Mouse (Mus musculus) CH12.LX (cell line): ENCODE measurements around the gene Spop. TPM values are rescaled to one million over a fixed set of nuclear protein-coding genes. Genes with fewer than 3 reads are reported as not detected.

Source experiments
- DNase-seq: peaks from one replicate; pipeline ENCODE4 v3.0.0-alpha.2; 2013; ENCODE audit errors: extremely low read depth
- H3K27ac ChIP-seq: 2 replicates; pipeline ENCODE4 v1.5.1; 2012; ENCODE audit warnings: low read depth, mild to moderate bottlenecking, control low read depth, moderate library complexity; ENCODE audit not compliant: insufficient read depth
- H3K27me3 ChIP-seq: replicated peaks from 2 replicates; pipeline ENCODE3; 2012; ENCODE audit warnings: inconsistent platforms
- H3K36me3 ChIP-seq, 2 experiments: replicated peaks in 1 of 2; 2 replicates each; pipeline versions ENCODE3 to v1.6.1; 2012; ENCODE audit warnings: inconsistent platforms in 1 of 2, low read length in 1 of 2, mild to moderate bottlenecking in 1 of 2, mixed read lengths in 1 of 2, moderate library complexity in 1 of 2; ENCODE audit not compliant: control insufficient read depth in 1 of 2, insufficient read depth in 1 of 2
- H3K4me1 ChIP-seq, 2 experiments: 2 replicates each; pipeline ENCODE4 v1.6.1; 2012; ENCODE audit warnings: inconsistent platforms in 1 of 2, moderate library complexity in 1 of 2; ENCODE audit not compliant: insufficient read depth in 2 of 2, control insufficient read depth in 1 of 2
- H3K4me2 ChIP-seq: 2 replicates; pipeline ENCODE4 v1.6.1; 2012; ENCODE audit warnings: low read depth, mild to moderate bottlenecking, control low read depth; ENCODE audit not compliant: poor library complexity, insufficient read depth, severe bottlenecking
- H3K4me3 ChIP-seq, 3 experiments: fragments of 150-350 bp in 1 of 3; sonication (generic) in 1 of 3; replicated peaks in 1 of 3; 2 replicates each; pipeline versions ENCODE3 to v1.5.1; 2011 to 2012; ENCODE audit warnings: low read depth in 2 of 3, low read length in 2 of 3, mild to moderate bottlenecking in 2 of 3, moderate library complexity in 2 of 3, control low read depth in 1 of 3, improper control_type of control experiment in 1 of 3, inconsistent platforms in 1 of 3, mixed read lengths in 1 of 3; ENCODE audit not compliant: poor library complexity in 1 of 3
- H3K79me2 ChIP-seq: replicated peaks from 2 replicates; pipeline ENCODE4 v1.6.1; 2012; ENCODE audit warnings: mild to moderate bottlenecking, moderate library complexity; ENCODE audit not compliant: control insufficient read depth, poor library complexity, insufficient read depth, severe bottlenecking; ENCODE audit errors: extremely low read depth
- H3K9ac ChIP-seq: 2 replicates; pipeline ENCODE4 v1.6.1; 2012; ENCODE audit warnings: low read depth, mild to moderate bottlenecking, control low read depth, moderate library complexity; ENCODE audit not compliant: insufficient read depth
- H3K9me3 ChIP-seq: replicated peaks from 2 replicates; pipeline ENCODE3; 2012; ENCODE audit warnings: low read length, inconsistent platforms, mixed read lengths
- BHLHE40 ChIP-seq: IDR thresholded peaks from 2 replicates; pipeline ENCODE4 v1.6.1; 2011; ENCODE audit warnings: mild to moderate bottlenecking, low read depth, low read length, improper control_type of control experiment
- CHD2 ChIP-seq: IDR thresholded peaks from 2 replicates; pipeline ENCODE4 v1.6.1; 2011; ENCODE audit warnings: low read length, improper control_type of control experiment
- CTCF ChIP-seq, 2 experiments: IDR thresholded peaks in 1 of 2; conservative IDR thresholded peaks in 1 of 2; 2 replicates each; pipeline ENCODE4 v1.5.1; 2011 to 2012; ENCODE audit warnings: low read depth in 2 of 2, low read length in 2 of 2, improper control_type of control experiment in 1 of 2, inconsistent platforms in 1 of 2, mild to moderate bottlenecking in 1 of 2, moderate library complexity in 1 of 2
- EP300 ChIP-seq: IDR thresholded peaks from 2 replicates; pipeline ENCODE4 v1.6.1; 2011; ENCODE audit warnings: low read length, improper control_type of control experiment
- ETS1 ChIP-seq: conservative IDR thresholded peaks from 2 replicates; pipeline ENCODE4 v1.6.1; 2012; ENCODE audit warnings: low read depth, mild to moderate bottlenecking, inconsistent platforms, low read length, improper control_type of control experiment, moderate library complexity
- GABPA ChIP-seq: IDR thresholded peaks from 2 replicates; pipeline ENCODE4 v1.6.1; 2012; ENCODE audit warnings: low read depth, low read length, improper control_type of control experiment, inconsistent platforms; ENCODE audit not compliant: insufficient replicate concordance
- MAX ChIP-seq: IDR thresholded peaks from 2 replicates; pipeline ENCODE4 v1.6.1; 2011; ENCODE audit warnings: low read length, improper control_type of control experiment
- MEF2A ChIP-seq: IDR thresholded peaks from 2 replicates; pipeline ENCODE4 v1.6.1; 2014; ENCODE audit warnings: low read depth, mild to moderate bottlenecking, inconsistent platforms, low read length, improper control_type of control experiment, borderline replicate concordance
- MXI1 ChIP-seq: IDR thresholded peaks from 2 replicates; pipeline ENCODE4 v1.6.1; 2011; ENCODE audit warnings: mild to moderate bottlenecking, low read depth, low read length, improper control_type of control experiment
- PAX5 ChIP-seq: IDR thresholded peaks from 2 replicates; pipeline ENCODE4 v1.6.1; 2012; ENCODE audit warnings: low read length, inconsistent platforms, mixed read lengths
- POLR2A ChIP-seq: IDR thresholded peaks from 2 replicates; pipeline ENCODE4 v1.6.1; 2011; ENCODE audit warnings: low read depth, mild to moderate bottlenecking, improper control_type of control experiment, low read length
- SIN3A ChIP-seq: IDR thresholded peaks from 2 replicates; pipeline ENCODE4 v1.6.1; 2012; ENCODE audit warnings: low read length, improper control_type of control experiment, inconsistent platforms
- UBTF ChIP-seq: IDR thresholded peaks from 2 replicates; pipeline ENCODE4 v1.6.1; 2012; ENCODE audit warnings: low read depth, mild to moderate bottlenecking, inconsistent platforms, low read length, improper control_type of control experiment, moderate library complexity
- ZMIZ1 ChIP-seq: IDR thresholded peaks from 2 replicates; pipeline ENCODE4 v1.6.1; 2012; ENCODE audit warnings: low read depth, mild to moderate bottlenecking, inconsistent platforms, low read length, improper control_type of control experiment
- dilution Hi-C: fragments of 300-500 bp; cut with MboI; formaldehyde crosslinking; loops from 2 replicates; pipeline ENCODE4 v1.14.3; 2020; ENCODE audit warnings: low sequenced_read_pairs; ENCODE audit not compliant: extremely low pct_unique_long_range_greater_than_20kb, extremely low pct_ligation_motif_present
- in situ Hi-C: fragments of 300-500 bp; cut with MboI; formaldehyde crosslinking; loops from 3 replicates; pipeline ENCODE4 v1.14.3; 2019; ENCODE audit warnings: low sequenced_read_pairs, low pct_ligation_motif_present, low pct_unique_long_range_greater_than_20kb, mixed read lengths
- polyA plus RNA-seq: library from polyadenylated mRNA; unstranded; fragments of >175 nt; gene quantifications from 2 replicates; pipeline ENCODE4 v1.2.1, GENCODE M21; 2012; ENCODE audit warnings: low read depth; ENCODE audit not compliant: insufficient read length
- total RNA-seq, 2 experiments: library from RNA; depleted of rRNA; stranded (reverse); fragments of 300-350 nt in 1 of 2; fragments of >200 nt in 1 of 2; gene quantifications; 2 replicates each; pipeline ENCODE4 v1.2.3; 2012 to 2014

The Spop gene
- total and polyA plus RNA-seq, 3 experiments: 42.7 to 103 (median 51.9) TPM

GRCm38 (mm10) chr11:95538378-95539104 is 124.7 kb downstream of the Spop start:
- Histone ChIP-seq H3K4me1 (peaks cover 5 to 6% of the 10 kb centered on the region in 2 experiments), H3K27ac (no peak overlapping the region), H3K36me3 (no peaks in the 10 kb centered on the region), H3K4me3 (no peak overlapping the region), H3K27me3 (peaks cover 81% of the 10 kb centered on the region)
- dilution Hi-C loops (no loop called here), in situ Hi-C loops (no loop called here)
- no peak for TF ChIP-seq CTCF (conservative IDR thresholded peaks at IDR 0.05 in 1 of 2, IDR thresholded peaks at IDR 0.05 in 1 of 2; ENCODE audit: low read depth in 2 of 2, low read length in 2 of 2)
- TF ChIP-seq GABPA: no peak
- TF ChIP-seq, all 38 proteins: peak for 0
- Histone ChIP-seq H3K9ac (no peak overlapping the region), H3K79me2 (no peaks in the 10 kb centered on the region), H3K4me2 (no peak overlapping the region), H3K9me3 (peaks cover 4% of the 10 kb centered on the region)
- DNase-seq: peak; percentile 26

GRCm38 (mm10) chr11:95540637-95541385 is 126.9 kb downstream of the Spop start:
- peaks cover 4% of the 10 kb centered on the region for H3K9me3 ChIP-seq
- TF ChIP-seq PAX5: no peak
- TF ChIP-seq POLR2A: no peak
- no peak for TF ChIP-seq EP300
- TF ChIP-seq CHD2: no peak
- TF ChIP-seq CTCF (conservative IDR thresholded peaks at IDR 0.05 in 1 of 2, IDR thresholded peaks at IDR 0.05 in 1 of 2; ENCODE audit: low read depth in 2 of 2, low read length in 2 of 2): no peak
- no peak for TF ChIP-seq SIN3A
- no peak for TF ChIP-seq ZMIZ1
- no peak for TF ChIP-seq BHLHE40
- no peak for TF ChIP-seq MEF2A
- TF ChIP-seq ETS1: no peak
- no peak for TF ChIP-seq UBTF
- no peak for TF ChIP-seq GABPA
- TF ChIP-seq MXI1: no peak
- TF ChIP-seq MAX: no peak
- H3K27ac ChIP-seq: no peak overlapping the region
- peaks cover 5 to 6% of the 10 kb centered on the region in 2 experiments for H3K4me1 ChIP-seq
- no peak overlapping the region for H3K4me3 ChIP-seq
- H3K36me3 ChIP-seq: no peaks in the 10 kb centered on the region
- no peak overlapping the region for H3K9ac ChIP-seq
- peaks cover 83% of the 10 kb centered on the region for H3K27me3 ChIP-seq
- in situ Hi-C loops: loop anchor here (10.0 kb wide), 1 partner anchor 214 kb away; no protein-coding TSS in a partner anchor
- no peak overlapping the region for H3K4me2 ChIP-seq
- DNase-seq: no peak
- dilution Hi-C loops: no loop called here
- no peaks in the 10 kb centered on the region for H3K79me2 ChIP-seq

Other genes starting within 250 kb of the Spop start
- not detected in 2 replicates for gene Tac4, start 152.6 kb upstream of the Spop start, total RNA-seq (2012; rRNA removed)
- gene Tac4, start 152.6 kb upstream of the Spop start, total RNA-seq (2014; rRNA removed): not detected in 2 replicates
- gene Tac4, start 152.6 kb upstream of the Spop start, polyA plus RNA-seq: 0.19 TPM in 1 of 2 replicates, not detected in the other
- 59.5 and 60.3 TPM in 2 replicates for gene Kat7, start 103.8 kb upstream of the Spop start, total RNA-seq (2012; rRNA removed)
- gene Kat7, start 103.8 kb upstream of the Spop start, total RNA-seq (2014; rRNA removed): 65.1 and 66.7 TPM in 2 replicates
- gene Kat7, start 103.8 kb upstream of the Spop start, polyA plus RNA-seq: 82.0 and 90.2 TPM in 2 replicates
- gene Fam117a, start 77.1 kb upstream of the Spop start, total RNA-seq (2012; rRNA removed): 1.5 and 2.2 TPM in 2 replicates
- gene Fam117a, start 77.1 kb upstream of the Spop start, total RNA-seq (2014; rRNA removed): 0.54 and 0.62 TPM in 2 replicates
- gene Fam117a, start 77.1 kb upstream of the Spop start, polyA plus RNA-seq: 0.91 and 0.98 TPM in 2 replicates
- 47.0 and 74.9 TPM in 2 replicates for gene Slc35b1, start 29.4 kb upstream of the Spop start, total RNA-seq (2012; rRNA removed)
- 75.1 and 76.4 TPM in 2 replicates for gene Slc35b1, start 29.4 kb upstream of the Spop start, total RNA-seq (2014; rRNA removed)
- gene Slc35b1, start 29.4 kb upstream of the Spop start, polyA plus RNA-seq: 119 and 125 TPM in 2 replicates
- 0.17 TPM in 1 of 2 replicates, not detected in the other for gene Nxph3, start 100.5 kb downstream of the Spop start, total RNA-seq (2012; rRNA removed)
- not detected in 2 replicates for gene Nxph3, start 100.5 kb downstream of the Spop start, total RNA-seq (2014; rRNA removed)
- not detected in 2 replicates for gene Nxph3, start 100.5 kb downstream of the Spop start, polyA plus RNA-seq
- not detected in 2 replicates for gene Ngfr, start 173.7 kb downstream of the Spop start, total RNA-seq (2012; rRNA removed)
- not detected in 2 replicates for gene Ngfr, start 173.7 kb downstream of the Spop start, total RNA-seq (2014; rRNA removed)
- gene Ngfr, start 173.7 kb downstream of the Spop start, polyA plus RNA-seq: not detected in 2 replicates